Comparison of ENCODE assay signal across 21 mouse cellular contexts in the genomic region with DNA sequence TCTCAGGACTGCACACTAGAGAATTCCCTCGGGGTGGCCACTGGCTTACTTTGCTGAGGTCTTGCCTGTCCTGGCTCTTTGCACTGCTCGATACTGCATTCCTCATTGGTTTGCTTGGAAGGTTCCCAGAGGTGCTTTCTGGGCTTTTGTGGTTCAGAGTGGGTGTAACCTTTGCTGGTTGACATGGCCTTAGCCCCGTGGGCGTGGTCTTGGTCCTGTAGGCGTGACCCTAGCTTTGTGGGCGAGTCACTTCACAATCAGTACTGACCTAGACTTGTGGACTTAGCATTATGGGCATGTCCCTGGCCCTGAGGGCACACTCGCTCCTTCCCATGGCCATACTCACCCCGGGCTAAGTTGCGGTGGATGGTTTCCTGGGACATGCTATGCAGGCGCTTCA.
DNase-seq lines count a peak whose midpoint lies in the region; ATAC-seq and TF ChIP-seq lines count a peak whose summit lies in the region.
"Had no signal": no experiment of that assay in that cellular context is flagged by ENCODE, and none has a peak within 500 bp of the region (broad histone marks: within the 10 kb centered on the region; RNA-seq: fewer than 3 reads in every experiment).

No protein-coding gene starts in this region.

- TF ChIP-seq POLR2A in liver, adult 2 months (IDR thresholded peaks at IDR 0.05; ENCODE audit: extremely low read depth, insufficient read depth, low read length) = no peak

- TF ChIP-seq CTCF in liver, postnatal 0 days (IDR thresholded peaks at IDR 0.05; ENCODE audit: low read depth) = no peak
- no peak for TF ChIP-seq CTCF in liver, adult 2 months (IDR thresholded peaks at IDR 0.05; ENCODE audit: low read depth, low read length)

- no peak overlapping the region for H3K4me2 ChIP-seq in liver, postnatal 0 days (ENCODE audit: low read depth, low read length)
- H3K4me2 ChIP-seq: embryonic facial prominence, embryonic 13.5 days; hindbrain, embryonic 14.5 days; limb, embryonic 13.5 days; lung, embryonic 15.5 days had no signal

- no peak for TF ChIP-seq EP300 in liver, postnatal 0 days (IDR thresholded peaks at IDR 0.05; ENCODE audit: low read depth)

- no peak for ATAC-seq in liver, postnatal 0 days
- ATAC-seq: midbrain, embryonic 16.5 days had no signal

- H3K79me2 ChIP-seq in liver, adult 2 months (ENCODE audit: control insufficient read depth, insufficient read depth, low read length) = no peaks in the 10 kb centered on the region

- peaks cover 12% of the 10 kb centered on the region for H3K4me1 ChIP-seq in liver, postnatal 0 days (ENCODE audit: insufficient read depth)
- no peaks in the 10 kb centered on the region for H3K4me1 ChIP-seq in liver, adult 2 months (ENCODE audit: control insufficient read depth, insufficient read depth, low read length)
- H3K4me1 ChIP-seq: limb, embryonic 13.5 days had no signal

- no peaks in the 10 kb centered on the region for H3K9me3 ChIP-seq in liver, postnatal 0 days (ENCODE audit: low read length)
- H3K9me3 ChIP-seq: embryonic facial prominence, embryonic 13.5 days; limb, embryonic 13.5 days; lung, embryonic 15.5 days; megakaryocyte, embryonic 14.5 days had no signal

- no peak overlapping the region for H3K4me3 ChIP-seq in liver, postnatal 0 days (ENCODE audit: low read depth, low read length)
- no peak overlapping the region for H3K4me3 ChIP-seq in liver, adult 2 months (ENCODE audit: insufficient read depth, low read depth, low read length)
- H3K4me3 ChIP-seq: embryonic facial prominence, embryonic 13.5 days; left cerebral cortex, adult 2 months; limb, embryonic 13.5 days; lung, embryonic 15.5 days had no signal

- no peak overlapping the region for H3K27ac ChIP-seq in liver, postnatal 0 days (ENCODE audit: low read depth)
- no peak overlapping the region for H3K27ac ChIP-seq in liver, adult 2 months (replicated peaks; ENCODE audit: insufficient read depth, low read depth, low read length)
- H3K27ac ChIP-seq: embryonic facial prominence, embryonic 13.5 days; hindbrain, embryonic 14.5 days; left cerebral cortex, adult 2 months; limb, embryonic 13.5 days; lung, embryonic 15.5 days had no signal

- peak; percentile 46 for DNase-seq in adrenal gland, adult 2 months
- no peak for DNase-seq in adrenal gland, postnatal 25 days
- DNase-seq in liver = peak; percentile 61
- no peak for DNase-seq in liver, postnatal 0 days
- peak; percentile 5 for DNase-seq in liver, adult 2 months (ENCODE audit: extremely low read depth, low read depth, low spot score)
- DNase-seq in thymus, postnatal 25 days = no peak
- no peak for DNase-seq in embryo, embryonic 10.5 days (ENCODE audit: low spot score)
- no peak for DNase-seq in gastrocnemius, postnatal 10 days
- DNase-seq: cerebellum, adult 11-12 months; heart, postnatal 14 days; kidney, adult 11 months; kidney, postnatal 10 days; spleen, adult 18-20 months; thymus, adult 2 months had no signal

- no peaks in the 10 kb centered on the region for H3K36me3 ChIP-seq in liver, postnatal 0 days (replicated peaks; ENCODE audit: insufficient read depth, low read length)
- no peaks in the 10 kb centered on the region for H3K36me3 ChIP-seq in liver, adult 2 months (ENCODE audit: control insufficient read depth, insufficient read depth, low read length)

- WGBS in liver, postnatal 0 days (ENCODE audit: insufficient replicate concordance) = 67% methylated on average over 10 of the region's 10 CpGs
- WGBS in liver, adult 2 months = 87% methylated on average over 10 of the region's 10 CpGs

- no peak overlapping the region for H3K9ac ChIP-seq in liver, postnatal 0 days (replicated peaks)
- no peak overlapping the region for H3K9ac ChIP-seq in liver, adult 2 months (ENCODE audit: low read depth, low read length)
- H3K9ac ChIP-seq: embryonic facial prominence, embryonic 13.5 days; hindbrain, embryonic 14.5 days; limb, embryonic 13.5 days; lung, embryonic 15.5 days had no signal

- H3K27me3 ChIP-seq in liver, postnatal 0 days (ENCODE audit: insufficient read depth, low read length) = no peaks in the 10 kb centered on the region
- H3K27me3 ChIP-seq in liver, adult 2 months (ENCODE audit: control insufficient read depth, insufficient read depth, low read length) = no peaks in the 10 kb centered on the region
- H3K27me3 ChIP-seq: embryonic facial prominence, embryonic 13.5 days; limb, embryonic 13.5 days; lung, embryonic 15.5 days; megakaryocyte, embryonic 14.5 days had no signal

Comparison
In these comparisons a context has a peak if more than half of its experiments do, and no peak if none do; other contexts are left out.
1. DNase-seq: peak in adrenal gland, adult 2 months (single experiment), liver (single experiment) and liver, adult 2 months (single experiment); none in adrenal gland, postnatal 25 days (single experiment), liver, postnatal 0 days (single experiment), thymus, postnatal 25 days (single experiment), embryo, embryonic 10.5 days (single experiment) and gastrocnemius, postnatal 10 days (single experiment).